Mouse (Mus musculus): ENCODE results near the gene Metap1d. TPM values are rescaled to one million over a fixed set of nuclear protein-coding genes. Genes with fewer than 3 reads are reported as not detected.

The Metap1d gene
- polyA plus RNA-seq, 1 experiment from 2014 or later: 38.1 TPM

GRCm38 (mm10) chr2:71511209-71511608, 58.1 kb downstream of the Metap1d start:
- 0 out of 2 replicates have a peak, but pooled peaks cover 6% of the 10 kb centered on the region for H3K36me3 ChIP-seq (ENCODE audit: poor library complexity, severe bottlenecking)
- H3K4me3 ChIP-seq: no peak overlapping the region
- no peaks in the 10 kb centered on the region for H3K9me3 ChIP-seq (replicated peaks)
- H3K27me3 ChIP-seq: no peaks in the 10 kb centered on the region
- H3K4me1 ChIP-seq: peaks cover 23% of the 10 kb centered on the region
- ATAC-seq: no peak
- H3K4me2 ChIP-seq: no peak overlapping the region
- WGBS: 88% methylated on average over 7 of the region's 7 CpGs
- H3K9ac ChIP-seq: no peak overlapping the region
- H3K27ac ChIP-seq: 0 out of 2 replicates have a peak overlapping the region, but pooled peaks have one; percentile 68

GRCm38 (mm10) chr2:71512326-71512725, 59.2 kb downstream of the Metap1d start:
- Histone ChIP-seq H3K9ac (no peak overlapping the region), H3K4me2 (no peak overlapping the region), H3K27me3 (no peaks in the 10 kb centered on the region), H3K36me3 (ENCODE audit: poor library complexity, severe bottlenecking) (0 out of 2 replicates have a peak, but pooled peaks cover 6% of the 10 kb centered on the region), H3K4me1 (peaks cover 31% of the 10 kb centered on the region), H3K27ac (peak overlapping the region; percentile 68), H3K4me3 (no peak overlapping the region), H3K9me3 (replicated peaks) (no peaks in the 10 kb centered on the region)
- ATAC-seq: peak; percentile 44
- 62% methylated on average over 9 of the region's 9 CpGs for WGBS

- Histone ChIP-seq H3K9ac (no peak overlapping the region), H3K36me3 (ENCODE audit: poor library complexity, severe bottlenecking) (no peaks in the 10 kb centered on the region), H3K9me3 (replicated peaks) (no peaks in the 10 kb centered on the region), H3K4me1 (peaks cover 54% of the 10 kb centered on the region), H3K4me3 (no peak overlapping the region), H3K27me3 (peaks cover 18% of the 10 kb centered on the region), H3K4me2 (peak overlapping the region; percentile 19; the same call in 1 of the 2 replicates), H3K27ac (peak overlapping the region; percentile 74)
- 10% methylated on average over 4 of the region's 4 CpGs for WGBS
- ATAC-seq: peak; percentile 65
Measured at GRCm38 (mm10) chr2:71516995-71517394, 63.9 kb downstream of the Metap1d start.

GRCm38 (mm10) chr2:71517466-71518099, 64.5 kb downstream of the Metap1d start:
- H3K9ac ChIP-seq: peak overlapping the region; percentile 0; the same call in 1 of the 2 replicates
- ATAC-seq: peak; percentile 88
- H3K27me3 ChIP-seq: peaks cover 23% of the 10 kb centered on the region
- peak overlapping the region; percentile 29 for H3K4me2 ChIP-seq
- H3K36me3 ChIP-seq (ENCODE audit: poor library complexity, severe bottlenecking): no peaks in the 10 kb centered on the region
- peak overlapping the region; percentile 74 for H3K27ac ChIP-seq
- WGBS: 15% methylated on average over 8 of the region's 8 CpGs
- H3K9me3 ChIP-seq (replicated peaks): no peaks in the 10 kb centered on the region
- H3K4me3 ChIP-seq: no peak overlapping the region
- peaks cover 52% of the 10 kb centered on the region for H3K4me1 ChIP-seq

GRCm38 (mm10) chr2:71522871-71523270, 69.8 kb downstream of the Metap1d start:
- 72% methylated on average over 4 of the region's 4 CpGs for WGBS
- Histone ChIP-seq H3K36me3 (ENCODE audit: poor library complexity, severe bottlenecking) (no peaks in the 10 kb centered on the region), H3K9ac (no peak overlapping the region), H3K4me2 (no peak overlapping the region), H3K4me1 (peaks cover 44% of the 10 kb centered on the region), H3K4me3 (no peak overlapping the region), H3K9me3 (replicated peaks) (no peaks in the 10 kb centered on the region), H3K27me3 (peaks cover 71% of the 10 kb centered on the region), H3K27ac (no peak overlapping the region; the same call in 1 of the 2 replicates)
- no peak for ATAC-seq

- Histone ChIP-seq H3K9me3 (replicated peaks) (no peaks in the 10 kb centered on the region), H3K36me3 (ENCODE audit: poor library complexity, severe bottlenecking) (no peaks in the 10 kb centered on the region), H3K4me2 (peak overlapping the region; percentile 47), H3K27me3 (peaks cover 76% of the 10 kb centered on the region), H3K9ac (no peak overlapping the region; the same call in 1 of the 2 replicates), H3K4me3 (peak overlapping the region; percentile 9; the same call in 1 of the 2 replicates), H3K27ac (peak overlapping the region; percentile 51), H3K4me1 (peaks cover 44% of the 10 kb centered on the region)
- ATAC-seq: no peak
- 58% methylated on average over 4 of the region's 4 CpGs for WGBS
Measured at GRCm38 (mm10) chr2:71523431-71523830, 70.4 kb downstream of the Metap1d start.

- peak overlapping the region; percentile 74 for H3K27ac ChIP-seq
- peaks cover 86% of the 10 kb centered on the region for H3K27me3 ChIP-seq
- H3K4me2 ChIP-seq: peak overlapping the region; percentile 77
- H3K4me1 ChIP-seq: peaks cover 47% of the 10 kb centered on the region
- H3K36me3 ChIP-seq (ENCODE audit: poor library complexity, severe bottlenecking): no peaks in the 10 kb centered on the region
- 25% methylated on average over 13 of the region's 13 CpGs for WGBS
- no peak for ATAC-seq
- H3K9me3 ChIP-seq (replicated peaks): no peaks in the 10 kb centered on the region
- peak overlapping the region; percentile 60 for H3K4me3 ChIP-seq
- H3K9ac ChIP-seq: peak overlapping the region; percentile 60
Measured at GRCm38 (mm10) chr2:71524763-71525162, 71.7 kb downstream of the Metap1d start.

- Histone ChIP-seq H3K27ac (peak overlapping the region; percentile 98), H3K4me1 (peaks cover 45% of the 10 kb centered on the region), H3K27me3 (peaks cover 92% of the 10 kb centered on the region), H3K4me2 (peak overlapping the region; percentile 77), H3K9me3 (replicated peaks) (no peaks in the 10 kb centered on the region), H3K4me3 (peak overlapping the region; percentile 60), H3K9ac (peak overlapping the region; percentile 87), H3K36me3 (ENCODE audit: poor library complexity, severe bottlenecking) (no peaks in the 10 kb centered on the region)
- ATAC-seq: no peak
- 10% methylated on average over 10 of the region's 10 CpGs for WGBS
Measured at GRCm38 (mm10) chr2:71526595-71527322, 73.7 kb downstream of the Metap1d start.

GRCm38 (mm10) chr2:71527323-71528013, 74.4 kb downstream of the Metap1d start:
- H3K36me3 ChIP-seq (ENCODE audit: poor library complexity, severe bottlenecking): no peaks in the 10 kb centered on the region
- peaks cover 47% of the 10 kb centered on the region for H3K4me1 ChIP-seq
- H3K27ac ChIP-seq: peak overlapping the region; percentile 98
- ATAC-seq: no peak
- H3K9me3 ChIP-seq (replicated peaks): no peaks in the 10 kb centered on the region
- peak overlapping the region; percentile 60 for H3K4me3 ChIP-seq
- peak overlapping the region; percentile 77 for H3K4me2 ChIP-seq
- peaks cover 95% of the 10 kb centered on the region for H3K27me3 ChIP-seq
- 2% methylated on average over 24 of the region's 24 CpGs for WGBS
- H3K9ac ChIP-seq: peak overlapping the region; percentile 87

GRCm38 (mm10) chr2:71528014-71528713, 75.1 kb downstream of the Metap1d start, which contains the start of gene Dlx1:
Dlx1 (plus strand) TSS chr2:71528113.
- Histone ChIP-seq H3K4me1 (peaks cover 46% of the 10 kb centered on the region), H3K9me3 (replicated peaks) (no peaks in the 10 kb centered on the region), H3K9ac (peak within 1 kb of the TSS; percentile 87), H3K36me3 (ENCODE audit: poor library complexity, severe bottlenecking) (no peaks in the 10 kb centered on the region), H3K27me3 (peaks cover 95% of the 10 kb centered on the region), H3K4me2 (peak within 1 kb of the TSS; percentile 77), H3K4me3 (peak within 1 kb of the TSS; percentile 60), H3K27ac (peak within 1 kb of the TSS; percentile 98)
- WGBS: under 1% methylated on average over 26 of the region's 26 CpGs
- peak; percentile 58 for ATAC-seq

- peaks cover 95% of the 10 kb centered on the region for H3K27me3 ChIP-seq
- H3K4me3 ChIP-seq: peak overlapping the region; percentile 60
- WGBS: under 1% methylated on average over 50 of the region's 57 CpGs
- H3K4me1 ChIP-seq: peaks cover 38% of the 10 kb centered on the region
- H3K9me3 ChIP-seq (replicated peaks): no peaks in the 10 kb centered on the region
- peak; percentile 48 for ATAC-seq
- H3K4me2 ChIP-seq: peak overlapping the region; percentile 77
- peak overlapping the region; percentile 87 for H3K9ac ChIP-seq
- H3K36me3 ChIP-seq (ENCODE audit: poor library complexity, severe bottlenecking): no peaks in the 10 kb centered on the region
- H3K27ac ChIP-seq: peak overlapping the region; percentile 98
Measured at GRCm38 (mm10) chr2:71528714-71529510, 75.8 kb downstream of the Metap1d start.
